Mouse (Mus musculus) 3134 (cell line): ENCODE results near the gene Prss27.
"Not testable (repeated sequence)": the region's sequence is repeated elsewhere in the genome, so short reads cannot be mapped to it uniquely, and the experiment has no call there.

ENCODE experiments used
- DNase-seq: peaks from one replicate; pipeline ENCODE4 v3.0.0-alpha.2; 2011; ENCODE audit warnings: low spot score; ENCODE audit not compliant: insufficient read length; ENCODE audit errors: extremely low read depth

Prss27 gene

GRCm38 (mm10) chr17:24029477-24029876 lies 8.5 kb upstream of the Prss27 start:
- DNase-seq = no peak

- DNase-seq = no peak
These were observed 7.4 kb upstream of the Prss27 start for GRCm38 (mm10) chr17:24030551-24030950.

GRCm38 (mm10) chr17:24035087-24035486 lies 2.9 kb upstream of the Prss27 start:
- peak; percentile 75 for DNase-seq

GRCm38 (mm10) chr17:24036954-24037353 lies 990 bp upstream of the Prss27 start:
- DNase-seq = no peak

- no peak for DNase-seq
These were observed 584 bp upstream of the Prss27 start for GRCm38 (mm10) chr17:24037360-24037759.

- DNase-seq = no peak
These were observed 6.5 kb downstream of the Prss27 start for GRCm38 (mm10) chr17:24044482-24044881.

GRCm38 (mm10) chr17:24045608-24046007 lies 7.7 kb downstream of the Prss27 start:
- DNase-seq = no peak

DNA sequence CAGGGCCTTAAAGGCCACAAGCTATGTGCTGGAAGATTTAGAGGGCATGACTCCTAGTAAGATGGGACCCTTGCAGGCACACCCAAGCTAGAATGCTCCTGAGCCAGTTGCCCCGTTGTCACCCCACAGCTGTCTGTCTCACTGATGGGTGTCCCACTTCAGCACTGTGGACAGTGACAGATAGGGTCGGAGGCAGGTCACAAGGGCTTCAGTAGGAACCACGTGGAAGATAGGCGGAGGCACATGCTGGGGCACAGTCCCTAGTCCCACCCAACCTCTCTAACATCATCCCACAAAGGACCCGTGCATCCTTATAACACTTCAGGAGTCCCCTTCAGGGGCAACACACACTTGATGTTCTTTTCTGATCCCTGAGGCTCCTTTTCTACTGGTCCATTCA lies 8.1 kb downstream of the Prss27 start:
- DNase-seq = no peak

GRCm38 (mm10) chr17:24048053-24048452 lies 10.1 kb downstream of the Prss27 start:
- DNase-seq = no peak

DNA sequence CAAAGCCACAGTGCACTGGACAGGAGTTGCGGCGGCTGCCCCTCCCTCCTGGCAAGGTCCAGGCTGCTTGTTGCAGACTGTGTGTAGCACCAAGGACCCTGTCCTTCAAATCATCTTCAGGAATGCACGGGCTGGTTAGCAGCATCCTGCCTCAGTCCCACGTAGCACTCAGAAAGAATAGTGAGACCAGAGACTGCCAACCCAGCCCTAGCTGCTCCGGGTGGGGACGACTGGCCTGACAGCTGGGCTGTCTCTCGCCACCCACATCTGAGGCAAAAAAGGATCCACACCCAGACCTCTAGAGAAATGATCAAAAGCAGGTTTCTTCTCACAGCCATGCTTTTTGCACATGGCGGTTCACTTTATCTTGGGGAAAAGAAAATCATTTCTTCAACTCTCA lies 11.1 kb downstream of the Prss27 start:
- DNase-seq = no peak

- DNase-seq = no peak
These were observed 19.0 kb downstream of the Prss27 start for GRCm38 (mm10) chr17:24056636-24057625.

- no peak for DNase-seq
These were observed 19.8 kb downstream of the Prss27 start for GRCm38 (mm10) chr17:24057730-24058245.

DNA sequence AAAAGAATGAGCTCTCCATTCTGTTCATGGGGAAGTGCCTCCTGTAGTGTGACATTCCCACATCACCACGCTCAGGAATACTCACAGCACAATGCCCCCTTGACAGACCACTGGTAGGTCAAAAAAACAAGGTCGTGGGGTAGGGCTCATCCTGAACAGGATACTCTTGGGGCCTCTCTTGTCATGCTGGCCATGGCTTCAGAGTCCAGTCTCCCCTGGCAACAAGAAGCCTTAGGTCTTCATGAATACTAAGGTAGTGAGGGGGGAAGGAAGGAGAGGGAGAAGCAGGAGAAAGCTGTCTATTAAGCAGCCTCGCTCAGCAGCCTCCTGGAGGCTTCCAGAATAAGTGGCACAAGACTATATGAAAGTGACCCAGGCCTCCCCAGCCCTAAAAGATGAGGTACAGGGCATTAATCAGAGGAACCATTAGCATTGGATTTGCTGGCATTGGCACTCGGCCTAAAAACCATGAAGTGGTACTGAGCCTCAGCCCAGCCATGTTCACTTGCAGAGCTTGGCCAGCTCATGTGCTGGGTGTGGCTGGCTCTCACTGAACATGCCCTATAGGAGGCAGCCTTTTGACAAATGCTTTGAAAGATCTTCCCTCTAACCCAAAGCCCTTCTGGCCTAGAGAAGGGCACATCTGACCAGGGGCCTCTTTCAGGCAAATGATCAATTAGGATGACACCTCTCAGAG lies 24.7 kb downstream of the Prss27 start:
- DNase-seq = no peak

DNA sequence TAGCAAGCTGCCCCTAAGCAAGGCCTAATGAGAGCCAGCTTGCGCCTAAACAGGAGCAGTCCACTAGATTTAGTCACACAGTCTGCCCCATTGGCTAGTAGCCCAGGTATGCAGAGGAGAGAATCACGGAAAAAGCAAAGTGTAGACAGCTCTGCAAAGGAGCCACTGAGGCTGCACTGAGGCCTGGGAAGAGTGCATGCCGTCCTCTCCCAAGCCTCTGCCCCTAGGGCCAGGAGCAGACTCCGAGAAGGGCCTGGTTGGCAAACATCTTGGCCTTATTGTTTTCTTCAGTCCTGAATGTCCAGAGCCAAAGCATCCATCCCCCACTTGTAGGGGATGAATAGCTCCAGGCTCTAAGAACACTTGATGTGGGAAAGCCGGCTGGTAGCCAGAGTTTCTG lies 30.3 kb downstream of the Prss27 start:
- no peak for DNase-seq

DNA sequence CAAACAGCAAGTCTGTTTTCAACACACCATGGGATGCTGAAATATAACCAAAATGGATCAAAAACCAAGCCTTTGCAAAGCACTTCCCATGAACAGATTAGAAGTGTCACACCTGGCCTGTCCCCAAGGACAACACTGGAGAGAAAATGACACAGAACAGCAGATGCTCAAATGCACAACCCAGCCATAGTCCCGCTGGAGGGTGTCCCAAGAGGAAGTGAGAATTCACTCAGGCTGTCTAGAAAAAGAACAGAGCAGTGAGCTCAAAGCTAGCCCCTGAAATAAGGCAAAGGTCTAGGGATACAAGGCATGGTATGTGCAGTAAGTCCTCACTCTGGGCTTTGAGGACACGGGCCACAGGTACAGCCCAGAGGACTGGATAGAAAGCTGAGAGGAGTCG lies 31.6 kb downstream of the Prss27 start:
- no peak for DNase-seq

DNA sequence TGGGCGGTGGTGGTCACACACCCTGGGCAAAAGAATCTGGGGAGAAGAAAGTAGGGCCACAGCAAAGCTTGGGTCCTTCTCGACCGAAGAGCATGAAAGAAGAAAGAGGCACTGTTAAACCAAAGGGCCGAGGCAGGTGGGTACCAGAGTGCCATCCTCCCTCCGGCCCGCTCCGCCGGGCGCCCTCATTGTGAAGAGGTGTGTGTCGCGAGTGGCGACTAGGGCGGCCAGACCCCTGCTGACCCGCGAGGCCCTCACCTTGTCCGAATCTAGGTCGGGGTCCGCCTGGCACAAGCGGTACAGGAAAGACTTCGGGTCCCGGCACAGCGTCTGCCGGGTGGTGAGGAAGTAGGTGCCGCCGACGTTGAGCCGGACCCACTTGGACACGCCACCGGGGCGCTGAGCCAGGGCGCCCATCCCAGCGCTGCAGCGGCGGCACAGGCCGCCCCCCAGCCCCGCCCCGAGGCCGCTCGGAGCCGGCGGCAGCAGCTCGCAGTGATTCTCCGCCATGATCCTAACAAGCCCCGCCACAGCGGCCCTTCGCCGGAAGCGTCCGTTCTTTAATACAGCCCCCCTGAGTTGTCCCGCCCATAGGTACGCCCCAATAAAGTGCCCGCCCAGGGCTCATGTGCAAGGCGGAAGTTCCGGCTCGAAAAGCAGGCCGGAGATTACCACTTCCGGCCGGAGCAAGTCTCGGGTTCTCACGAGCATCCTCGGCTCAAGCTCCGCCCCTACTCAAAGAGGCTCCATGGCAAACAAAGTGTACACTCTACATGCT lies 35.2 kb downstream of the Prss27 start, which contains the start of gene Kctd5:
Gene Kctd5 (minus strand): TSS at position 567 of the 778 bp plus-strand sequence.
- peak; percentile 94 for DNase-seq

GRCm38 (mm10) chr17:24077101-24077500 lies 39.2 kb downstream of the Prss27 start:
- no peak for DNase-seq

GRCm38 (mm10) chr17:24084593-24084992 lies 46.6 kb downstream of the Prss27 start:
- DNase-seq = no peak

DNA sequence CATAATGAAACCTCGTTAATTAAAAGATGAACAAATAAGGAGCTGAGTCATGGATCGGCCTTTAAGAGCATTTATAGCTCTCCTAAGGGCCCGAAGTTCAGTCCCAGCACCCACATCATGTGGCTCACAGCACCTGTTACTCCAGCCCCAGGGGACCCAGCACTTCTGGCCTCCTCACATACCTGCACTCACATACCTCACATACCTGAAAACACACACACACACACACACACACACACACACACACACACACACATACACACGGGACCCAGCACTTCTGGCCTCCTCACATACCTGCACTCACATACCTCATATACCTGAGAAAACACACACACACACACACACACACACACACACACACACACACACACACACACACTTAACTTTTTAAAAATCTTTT lies 48.5 kb downstream of the Prss27 start:
- not testable (repeated sequence) for DNase-seq

GRCm38 (mm10) chr17:24090575-24090974 lies 52.6 kb downstream of the Prss27 start:
- no peak for DNase-seq
